Mouse (Mus musculus) fibroblast of lung, adult 2 months (primary cell): ENCODE measurements around the gene Sh3rf1.

Experiments
- DNase-seq: peaks from one replicate; pipeline ENCODE4 v3.0.0-alpha.2; 2011; ENCODE audit warnings: low read depth

The Sh3rf1 gene

GRCm38 (mm10) chr8:61261374-61261773 is 37.7 kb downstream of the Sh3rf1 start:
- no peak for DNase-seq

GRCm38 (mm10) chr8:61263691-61264090 is 40.0 kb downstream of the Sh3rf1 start:
- DNase-seq: no peak

- DNase-seq: no peak
These were observed 41.2 kb downstream of the Sh3rf1 start for GRCm38 (mm10) chr8:61264881-61265280.

GRCm38 (mm10) chr8:61265390-61265789 is 41.7 kb downstream of the Sh3rf1 start:
- DNase-seq: peak; percentile 70

GRCm38 (mm10) chr8:61267061-61267460 is 43.4 kb downstream of the Sh3rf1 start:
- DNase-seq: no peak

GRCm38 (mm10) chr8:61267692-61268091 is 44.0 kb downstream of the Sh3rf1 start:
- DNase-seq: no peak

GRCm38 (mm10) chr8:61268233-61268916 is 44.7 kb downstream of the Sh3rf1 start:
- no peak for DNase-seq

- DNase-seq: no peak
These were observed 46.3 kb downstream of the Sh3rf1 start for GRCm38 (mm10) chr8:61270016-61270415.

GRCm38 (mm10) chr8:61270541-61270940 is 46.9 kb downstream of the Sh3rf1 start:
- DNase-seq: no peak

- no peak for DNase-seq
These were observed 47.3 kb downstream of the Sh3rf1 start for GRCm38 (mm10) chr8:61270961-61271360.

- DNase-seq: no peak
These were observed 49.2 kb downstream of the Sh3rf1 start for GRCm38 (mm10) chr8:61272838-61273237.

GRCm38 (mm10) chr8:61273307-61274221 is 49.9 kb downstream of the Sh3rf1 start:
- DNase-seq: no peak

GRCm38 (mm10) chr8:61274602-61275462 is 51.2 kb downstream of the Sh3rf1 start:
- no peak for DNase-seq

GRCm38 (mm10) chr8:61275463-61276356 is 52.0 kb downstream of the Sh3rf1 start:
- DNase-seq: no peak

- no peak for DNase-seq
These were observed 52.7 kb downstream of the Sh3rf1 start for GRCm38 (mm10) chr8:61276397-61276796.

- no peak for DNase-seq
These were observed 55.4 kb downstream of the Sh3rf1 start for GRCm38 (mm10) chr8:61279030-61279429.

GRCm38 (mm10) chr8:61282303-61283168 is 58.9 kb downstream of the Sh3rf1 start:
- no peak for DNase-seq

GRCm38 (mm10) chr8:61283169-61284081 is 59.8 kb downstream of the Sh3rf1 start:
- DNase-seq: no peak

- DNase-seq: no peak
These were observed 62.2 kb downstream of the Sh3rf1 start for GRCm38 (mm10) chr8:61285896-61286295.
